Mouse (Mus musculus): ENCODE results near the gene Met.

DNA sequence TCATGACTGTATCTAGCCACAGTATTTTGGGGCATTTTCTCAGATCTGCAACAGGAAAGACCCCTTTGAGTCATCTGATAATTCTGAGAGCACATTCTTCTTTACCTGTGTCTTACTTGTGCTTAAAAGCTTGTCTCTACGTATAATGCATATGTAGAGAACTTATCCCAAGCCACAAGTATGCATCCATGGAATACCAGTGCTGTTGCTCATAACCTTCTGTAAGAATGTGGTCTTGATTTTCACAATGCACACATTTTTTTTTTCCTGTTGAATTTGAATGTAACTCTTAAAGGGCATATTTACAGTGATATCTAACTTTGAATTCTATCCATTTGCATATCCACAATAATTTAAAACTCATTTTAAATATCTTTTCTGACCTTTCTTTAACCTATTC, 31.8 kb downstream of the Met start:
- TF ChIP-seq GATA1 (IDR thresholded peaks at IDR 0.05; ENCODE audit: borderline replicate concordance, low read length) = no peak
- TF ChIP-seq FLI1 (IDR thresholded peaks at IDR 0.05; ENCODE audit: low read length) = no peak

All from megakaryocyte, embryonic 14.5 days (primary cell).